In the genomic region with DNA sequence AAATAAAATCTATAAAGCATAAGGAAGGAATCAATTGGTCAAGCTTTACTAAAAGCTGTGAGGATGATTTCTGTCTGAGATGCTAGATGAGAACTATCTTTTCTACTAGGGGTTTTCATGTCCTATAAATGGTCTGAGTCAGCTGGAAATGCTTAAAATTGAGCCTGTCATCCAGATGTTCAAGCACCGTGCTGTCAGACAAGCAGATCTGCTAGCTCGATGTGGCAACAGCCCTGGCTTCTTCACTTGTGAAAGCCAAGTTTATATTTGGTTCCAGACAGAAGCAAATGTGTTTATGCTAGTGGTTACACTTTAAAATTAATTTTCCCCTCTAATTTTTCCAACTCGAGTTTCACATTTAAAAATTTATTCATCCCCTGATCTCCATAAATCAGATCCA, we compare ENCODE assay signal across 21 mouse cellular contexts.
DNase-seq lines count a peak whose midpoint lies in the region; ATAC-seq and TF ChIP-seq lines count a peak whose summit lies in the region.
"Had no signal": no experiment of that assay in that cellular context is flagged by ENCODE, and none has a peak within 500 bp of the region (broad histone marks: within the 10 kb centered on the region; RNA-seq: fewer than 3 reads in every experiment).

No protein-coding gene starts in this region.

- no peaks in the 10 kb centered on the region for H3K4me1 ChIP-seq in embryonic facial prominence, embryonic 11.5 days (ENCODE audit: control insufficient read depth, insufficient read depth, low read length)
- no peaks in the 10 kb centered on the region for H3K4me1 ChIP-seq in embryonic facial prominence, embryonic 10.5 days
- no peaks in the 10 kb centered on the region for H3K4me1 ChIP-seq in lung, embryonic 14.5 days (ENCODE audit: insufficient read depth)
- H3K4me1 ChIP-seq: embryonic facial prominence, embryonic 13.5 days; forebrain, embryonic 13.5 days; heart, embryonic 10.5 days; hindbrain, embryonic 13.5 days had no signal

- H3K27ac ChIP-seq in embryonic facial prominence, embryonic 11.5 days (replicated peaks; ENCODE audit: low read depth, low read length), result no peak overlapping the region
- no peak overlapping the region for H3K27ac ChIP-seq in embryonic facial prominence, embryonic 10.5 days (replicated peaks)
- no peak overlapping the region for H3K27ac ChIP-seq in lung, embryonic 14.5 days (ENCODE audit: low read depth)
- H3K27ac ChIP-seq: embryonic facial prominence, embryonic 13.5 days; forebrain, embryonic 13.5 days; heart, embryonic 10.5 days; hindbrain, embryonic 13.5 days; hindbrain, postnatal 0 days had no signal

- no peak overlapping the region for H3K9ac ChIP-seq in embryonic facial prominence, embryonic 11.5 days (replicated peaks; ENCODE audit: low read length)
- no peak overlapping the region for H3K9ac ChIP-seq in lung, embryonic 14.5 days
- H3K9ac ChIP-seq: embryonic facial prominence, embryonic 13.5 days; forebrain, embryonic 13.5 days; hindbrain, embryonic 13.5 days had no signal

- H3K9me3 ChIP-seq in embryonic facial prominence, embryonic 11.5 days (replicated peaks; ENCODE audit: control insufficient read depth, low read length), result no peaks in the 10 kb centered on the region
- H3K9me3 ChIP-seq in embryonic facial prominence, embryonic 10.5 days, result 0 out of 2 replicates have a peak, but pooled peaks cover 6% of the 10 kb centered on the region
- no peaks in the 10 kb centered on the region for H3K9me3 ChIP-seq in lung, embryonic 14.5 days (ENCODE audit: low read depth, low read length)
- H3K9me3 ChIP-seq: forebrain, embryonic 13.5 days; heart, embryonic 10.5 days; hindbrain, embryonic 13.5 days had no signal

- H3K27me3 ChIP-seq in embryonic facial prominence, embryonic 11.5 days (ENCODE audit: control insufficient read depth, insufficient read depth, low read length), result no peaks in the 10 kb centered on the region
- no peaks in the 10 kb centered on the region for H3K27me3 ChIP-seq in embryonic facial prominence, embryonic 10.5 days (replicated peaks; ENCODE audit: low read depth, poor library complexity, severe bottlenecking)
- no peaks in the 10 kb centered on the region for H3K27me3 ChIP-seq in lung, embryonic 14.5 days (ENCODE audit: insufficient read depth, low read length)
- H3K27me3 ChIP-seq: embryonic facial prominence, embryonic 13.5 days; forebrain, embryonic 13.5 days; hindbrain, embryonic 13.5 days had no signal

- DNase-seq in embryonic facial prominence, embryonic 11.5 days (ENCODE audit: low spot score), result peak; percentile 20
- no peak for DNase-seq in embryonic facial prominence, embryonic 10.5 days (ENCODE audit: low spot score)
- peak; percentile 52 for DNase-seq in lung, embryonic 14.5 days
- no peak for DNase-seq in lung, postnatal 4 days
- peak; percentile 10 for DNase-seq in brain, adult 2 months (ENCODE audit: low read depth, low spot score)
- DNase-seq in hindlimb bud, embryonic 11.5 days (ENCODE audit: extremely low spot score, low read depth, low spot score), result peak; percentile 30
- DNase-seq in layer of hippocampus, adult 9-11 months, result no peak
- no peak for DNase-seq in adrenal gland, adult 8-10 months
- DNase-seq: adrenal gland, postnatal 14 days; cerebellum, adult 18-20 months; cerebellum, adult 9-11 months; cerebellum, postnatal 36 days; embryo, embryonic 11 days; gastrocnemius, postnatal 36 days; heart, adult 18-20 months; heart, postnatal 10 days had no signal

- ATAC-seq in embryonic facial prominence, embryonic 11.5 days (replicated peaks; ENCODE audit: insufficient number of reproducible peaks, low FRiP score, low TSS enrichment, low read depth), result no peak
- ATAC-seq in lung, embryonic 14.5 days (ENCODE audit: insufficient read depth), result 0 out of 2 replicates have a peak, but pooled peaks have one; percentile 35
- ATAC-seq: forebrain, embryonic 13.5 days; hindbrain, postnatal 0 days had no signal

- H3K36me3 ChIP-seq in embryonic facial prominence, embryonic 11.5 days (replicated peaks; ENCODE audit: control insufficient read depth, insufficient read depth, low read depth, low read length), result no peaks in the 10 kb centered on the region
- H3K36me3 ChIP-seq in embryonic facial prominence, embryonic 10.5 days (replicated peaks), result no peaks in the 10 kb centered on the region
- no peaks in the 10 kb centered on the region for H3K36me3 ChIP-seq in lung, embryonic 14.5 days (ENCODE audit: insufficient read depth)
- H3K36me3 ChIP-seq: embryonic facial prominence, embryonic 13.5 days; heart, embryonic 10.5 days; hindbrain, embryonic 13.5 days had no signal

- TF ChIP-seq CTCF in lung, embryonic 14.5 days (IDR thresholded peaks at IDR 0.05; ENCODE audit: low read depth), result no peak

- no peak overlapping the region for H3K4me3 ChIP-seq in embryonic facial prominence, embryonic 11.5 days (ENCODE audit: low read depth, low read length)
- no peak overlapping the region for H3K4me3 ChIP-seq in embryonic facial prominence, embryonic 10.5 days
- no peak overlapping the region for H3K4me3 ChIP-seq in lung, embryonic 14.5 days (ENCODE audit: low read depth, low read length)
- H3K4me3 ChIP-seq: embryonic facial prominence, embryonic 13.5 days; forebrain, embryonic 13.5 days; heart, embryonic 10.5 days; hindbrain, embryonic 13.5 days had no signal

- H3K4me2 ChIP-seq in embryonic facial prominence, embryonic 11.5 days (ENCODE audit: low read depth, low read length), result no peak overlapping the region
- H3K4me2 ChIP-seq in lung, embryonic 14.5 days, result no peak overlapping the region
- H3K4me2 ChIP-seq: embryonic facial prominence, embryonic 13.5 days; forebrain, embryonic 13.5 days; hindbrain, embryonic 13.5 days had no signal

- 62% methylated on average over 3 of the region's 3 CpGs for WGBS in embryonic facial prominence, embryonic 11.5 days
- 72% methylated on average over 3 of the region's 3 CpGs for WGBS in embryonic facial prominence, embryonic 10.5 days
- 46% methylated on average over 3 of the region's 3 CpGs for WGBS in lung, embryonic 14.5 days

Comparison
In these comparisons a context has a peak if more than half of its experiments do, and no peak if none do; other contexts are left out.
1. DNase-seq: peak in embryonic facial prominence, embryonic 11.5 days (single experiment), lung, embryonic 14.5 days (single experiment), brain, adult 2 months (single experiment) and hindlimb bud, embryonic 11.5 days (single experiment); none in embryonic facial prominence, embryonic 10.5 days (single experiment), lung, postnatal 4 days (0 of 2), layer of hippocampus, adult 9-11 months (single experiment) and adrenal gland, adult 8-10 months (single experiment).